Mouse (Mus musculus) liver, embryonic 14.5 days (tissue): ENCODE data around the gene Cyp4a14.

Experiments used
- CTCF ChIP-seq: IDR thresholded peaks from 2 replicates; pipeline ENCODE4 v1.5.1; 2016; ENCODE audit warnings: antibody characterized with exemption, low read depth, control low read depth
- EP300 ChIP-seq: IDR thresholded peaks from 2 replicates; pipeline ENCODE4 v1.6.1; 2016; ENCODE audit warnings: antibody characterized with exemption, low read depth

DNA sequence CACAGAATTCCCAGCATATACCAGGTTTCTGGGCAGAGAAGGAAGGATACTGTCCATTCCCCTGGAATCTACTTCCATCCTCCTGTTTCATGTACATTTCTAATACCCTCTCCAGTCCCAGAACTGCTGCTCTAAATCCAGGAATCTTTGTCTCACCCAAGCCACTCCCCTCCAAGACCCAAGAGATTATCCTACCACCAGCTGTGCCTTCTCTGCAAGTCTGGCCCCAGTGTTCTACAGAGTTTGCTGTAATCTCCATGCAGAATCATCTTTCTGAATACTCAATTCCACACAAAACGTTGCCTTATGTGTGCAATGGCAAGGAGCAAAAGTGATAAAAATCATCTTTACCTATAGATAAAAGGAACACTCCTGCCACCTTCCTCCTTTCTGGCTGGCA is 49.2 kb upstream of the Cyp4a14 start:
- TF ChIP-seq CTCF (no peak), EP300 (no peak)
